ENCODE assay signal across 20 mouse cellular contexts in genomic region chr12:27171595-27171994, GRCm38 (mm10).
"Had no signal": no experiment of that assay in that cellular context is flagged by ENCODE, and none has a peak within 500 bp of the region (broad histone marks: within the 10 kb centered on the region; RNA-seq: fewer than 3 reads in every experiment).

No protein-coding gene starts in this region.

- H3K36me3 ChIP-seq: limb, embryonic 10.5 days; limb, embryonic 13.5 days; midbrain, embryonic 12.5 days; midbrain, embryonic 15.5 days; neural tube, embryonic 12.5 days; neural tube, embryonic 15.5 days had no signal

- H3K9me3 ChIP-seq: limb, embryonic 10.5 days; limb, embryonic 13.5 days; midbrain, embryonic 12.5 days; midbrain, embryonic 15.5 days; neural tube, embryonic 12.5 days; neural tube, embryonic 15.5 days had no signal

- H3K4me3 ChIP-seq: layer of hippocampus, adult 2 months; limb, embryonic 10.5 days; limb, embryonic 13.5 days; midbrain, embryonic 12.5 days; midbrain, embryonic 15.5 days; neural tube, embryonic 12.5 days; neural tube, embryonic 15.5 days had no signal

- ATAC-seq: intestine, postnatal 0 days; liver, postnatal 0 days; midbrain, embryonic 15.5 days had no signal

- H3K27me3 ChIP-seq: limb, embryonic 13.5 days; midbrain, embryonic 12.5 days; midbrain, embryonic 15.5 days; neural tube, embryonic 12.5 days; neural tube, embryonic 15.5 days had no signal

- H3K9ac ChIP-seq: limb, embryonic 13.5 days; liver, embryonic 14.5 days; liver, postnatal 0 days; midbrain, embryonic 12.5 days; midbrain, embryonic 15.5 days; neural tube, embryonic 12.5 days; neural tube, embryonic 15.5 days had no signal

- H3K4me1 ChIP-seq: midbrain, embryonic 12.5 days; midbrain, embryonic 15.5 days; neural tube, embryonic 12.5 days; neural tube, embryonic 15.5 days had no signal

- H3K27ac ChIP-seq: kidney, postnatal 0 days; layer of hippocampus, adult 2 months; limb, embryonic 10.5 days; limb, embryonic 13.5 days; liver, embryonic 14.5 days; macrophage; midbrain, embryonic 12.5 days; midbrain, embryonic 15.5 days; neural tube, embryonic 12.5 days; neural tube, embryonic 15.5 days had no signal

- H3K4me2 ChIP-seq: limb, embryonic 13.5 days; midbrain, embryonic 12.5 days; midbrain, embryonic 15.5 days; neural tube, embryonic 12.5 days; neural tube, embryonic 15.5 days had no signal

- DNase-seq: kidney, adult 2 months; kidney, postnatal 25 days; layer of hippocampus, adult 9-11 months; liver; liver, postnatal 0 days; retina, postnatal 1 day; right cerebral cortex, postnatal 25 days; thymus, adult 18-20 months; thymus, postnatal 36 days had no signal
